Mouse (Mus musculus) hindbrain, embryonic 10.5 days (tissue): ENCODE measurements around the gene Dennd1a. TPM values are rescaled to one million over a fixed set of nuclear protein-coding genes. Genes with fewer than 3 reads are reported as not detected.

Source experiments
- DNase-seq: peaks from one replicate; pipeline ENCODE4 v3.0.0-alpha.2; 2017; ENCODE audit warnings: low spot score
- H3K27ac ChIP-seq: fragments of 300-500 bp; sonication (generic); 2 replicates; pipeline ENCODE4 v1.5.1; 2016; ENCODE audit warnings: mild to moderate bottlenecking, moderate library complexity
- H3K27me3 ChIP-seq: fragments of 300-500 bp; sonication (generic); 2 replicates; pipeline ENCODE4 v1.6.1; 2016; ENCODE audit warnings: mild to moderate bottlenecking; ENCODE audit not compliant: poor library complexity, insufficient read depth, severe bottlenecking
- H3K36me3 ChIP-seq: fragments of 300-500 bp; sonication (generic); 2 replicates; pipeline ENCODE4 v1.6.1; 2016; ENCODE audit warnings: mild to moderate bottlenecking, moderate library complexity
- H3K4me1 ChIP-seq: fragments of 300-500 bp; sonication (generic); replicated peaks from 2 replicates; pipeline ENCODE4 v1.6.1; 2016; ENCODE audit warnings: mild to moderate bottlenecking
- H3K4me3 ChIP-seq: fragments of 300-500 bp; sonication (generic); 2 replicates; pipeline ENCODE4 v1.5.1; 2016; ENCODE audit warnings: mild to moderate bottlenecking, moderate library complexity
- H3K9me3 ChIP-seq: fragments of 300-500 bp; sonication (generic); 2 replicates; pipeline ENCODE4 v1.6.1; 2016; ENCODE audit warnings: mild to moderate bottlenecking, moderate library complexity
- WGBS: fragments of 180-500 bp; shearing (Covaris S2); methylation state at CpG from one replicate; pipeline ENCODE4 v1.1.7; 2016; 5-methylcytosine and 5-hydroxymethylcytosine counted together
- polyA plus RNA-seq: library from polyadenylated mRNA; unstranded; fragments of >200 nt; fragmentation: Nextera tagmentation; extraction: Ambion mirVana; gene quantifications from 2 replicates; pipeline ENCODE4 v1.2.1, GENCODE M21; 2016

Gene Dennd1a
- polyA plus RNA-seq, 1 experiment from 2014 or later = 11.7 TPM

DNA sequence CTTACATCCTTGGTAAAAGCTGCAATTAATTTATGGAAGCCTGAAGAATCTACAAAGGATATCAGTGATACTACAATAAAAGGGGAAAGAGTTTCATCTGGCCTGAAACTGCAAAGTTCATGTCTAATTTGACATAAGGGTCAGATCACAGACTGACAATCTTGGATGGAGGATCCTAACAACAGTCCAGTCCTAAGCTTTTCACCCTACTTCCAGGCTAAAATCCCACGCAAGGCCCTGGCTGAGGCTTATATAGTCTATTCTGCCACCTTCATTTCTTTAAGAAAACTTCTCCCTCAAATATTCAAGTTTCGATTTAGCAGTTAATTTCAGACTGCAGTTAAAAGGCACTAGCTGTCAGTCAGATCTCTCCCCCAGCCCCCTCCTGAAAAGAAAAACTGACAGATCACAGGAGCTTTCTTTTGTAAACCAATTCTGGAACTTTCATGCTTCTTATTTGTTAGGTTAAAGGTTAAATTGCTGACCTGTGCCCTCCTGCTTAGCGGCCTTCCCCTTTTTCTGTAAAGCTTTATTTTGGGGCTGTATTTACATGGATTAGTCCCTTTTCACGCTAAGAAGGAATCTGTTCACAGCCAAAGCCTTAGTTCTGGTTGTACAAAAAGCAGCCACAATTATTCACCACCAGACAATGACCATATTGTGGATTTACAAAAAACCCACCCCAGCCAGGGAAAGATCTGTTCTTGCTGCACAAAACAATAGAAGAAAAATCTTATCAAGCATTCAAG lies 66.3 kb downstream of the Dennd1a start:
- Histone ChIP-seq H3K9me3 (no peaks in the 10 kb centered on the region), H3K27ac (no peak overlapping the region), H3K4me1 (peaks cover 19% of the 10 kb centered on the region), H3K36me3 (no peaks in the 10 kb centered on the region), H3K4me3 (no peak overlapping the region), H3K27me3 (peaks cover 95% of the 10 kb centered on the region)
- DNase-seq = peak; percentile 40
- 7% methylated on average over 4 of the region's 4 CpGs for WGBS

DNA sequence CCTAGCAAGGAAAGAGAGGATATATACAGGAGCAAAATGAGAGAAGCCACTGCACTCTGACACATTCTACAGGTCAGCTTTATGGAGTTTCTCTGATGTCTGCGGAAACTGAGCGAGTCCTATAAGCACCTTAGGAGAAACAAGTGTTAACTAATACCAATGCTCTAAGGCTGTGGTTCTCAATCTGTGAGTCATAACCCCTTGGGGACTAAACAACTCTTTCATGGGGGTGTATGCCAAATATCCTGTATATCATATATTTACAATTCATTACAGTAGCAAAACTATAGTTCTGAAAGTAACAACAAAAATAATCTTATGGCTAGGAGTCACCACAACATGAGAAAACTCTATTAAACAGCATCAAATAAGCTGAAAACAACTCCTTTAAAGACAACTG lies 67.5 kb downstream of the Dennd1a start:
- peaks cover 83% of the 10 kb centered on the region for H3K27me3 ChIP-seq
- DNase-seq = no peak
- no peaks in the 10 kb centered on the region for H3K36me3 ChIP-seq
- H3K27ac ChIP-seq = no peak overlapping the region
- H3K9me3 ChIP-seq = no peaks in the 10 kb centered on the region
- 92% methylated on average over 2 of the region's 2 CpGs for WGBS
- no peak overlapping the region for H3K4me3 ChIP-seq
- H3K4me1 ChIP-seq = peaks cover 19% of the 10 kb centered on the region

DNA sequence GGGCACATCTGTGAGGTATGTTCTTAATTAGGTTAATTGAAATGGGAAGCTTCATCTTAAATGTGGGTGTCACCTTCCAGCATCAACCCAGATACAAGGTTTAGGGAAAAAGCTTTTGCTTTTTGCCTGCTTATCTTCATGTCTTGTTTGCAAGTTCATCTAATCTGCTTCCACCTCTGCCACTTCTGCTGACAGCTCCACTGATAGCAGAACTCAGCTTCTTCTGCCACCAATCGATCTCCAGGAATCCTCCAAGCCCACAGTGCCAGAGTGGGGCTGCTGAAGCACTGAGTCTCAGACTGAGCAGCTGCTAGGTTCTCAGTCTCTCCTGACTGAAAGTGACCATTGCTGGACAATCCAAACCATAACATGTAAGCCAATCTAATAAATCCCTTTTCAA lies 74.1 kb downstream of the Dennd1a start:
- no peaks in the 10 kb centered on the region for H3K4me1 ChIP-seq
- H3K27me3 ChIP-seq = peaks cover 58% of the 10 kb centered on the region
- no peaks in the 10 kb centered on the region for H3K36me3 ChIP-seq
- no peak for DNase-seq
- 0 out of 2 replicates have a peak, but pooled peaks cover 3% of the 10 kb centered on the region for H3K9me3 ChIP-seq
- WGBS = 76% methylated on average over 1 of the region's 1 CpGs
- no peak overlapping the region for H3K4me3 ChIP-seq
- H3K27ac ChIP-seq = no peak overlapping the region

DNA sequence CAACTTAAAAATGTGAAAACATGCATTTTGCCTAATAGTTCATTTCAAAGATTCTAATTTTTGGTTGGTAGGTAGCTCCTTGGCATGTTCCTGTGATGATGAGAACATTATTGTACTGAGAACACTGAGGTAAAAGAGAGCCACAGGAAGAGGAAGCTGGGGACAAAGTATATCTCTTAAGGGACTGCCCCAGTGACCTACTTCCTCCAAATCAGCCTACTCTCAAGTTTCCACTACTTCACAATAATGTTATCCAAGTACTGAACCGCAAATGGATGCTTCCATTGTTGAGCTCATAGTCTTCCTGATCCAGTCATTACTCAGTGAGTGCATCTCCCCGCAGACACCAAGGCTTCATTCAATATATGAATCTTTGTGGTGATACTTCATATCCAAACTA lies 75.8 kb downstream of the Dennd1a start:
- Histone ChIP-seq H3K4me1 (no peaks in the 10 kb centered on the region), H3K27me3 (peaks cover 42% of the 10 kb centered on the region), H3K36me3 (no peaks in the 10 kb centered on the region), H3K9me3 (0 out of 2 replicates have a peak, but pooled peaks cover 3% of the 10 kb centered on the region), H3K4me3 (no peak overlapping the region), H3K27ac (no peak overlapping the region)
- 92% methylated on average over 2 of the region's 2 CpGs for WGBS
- no peak for DNase-seq

DNA sequence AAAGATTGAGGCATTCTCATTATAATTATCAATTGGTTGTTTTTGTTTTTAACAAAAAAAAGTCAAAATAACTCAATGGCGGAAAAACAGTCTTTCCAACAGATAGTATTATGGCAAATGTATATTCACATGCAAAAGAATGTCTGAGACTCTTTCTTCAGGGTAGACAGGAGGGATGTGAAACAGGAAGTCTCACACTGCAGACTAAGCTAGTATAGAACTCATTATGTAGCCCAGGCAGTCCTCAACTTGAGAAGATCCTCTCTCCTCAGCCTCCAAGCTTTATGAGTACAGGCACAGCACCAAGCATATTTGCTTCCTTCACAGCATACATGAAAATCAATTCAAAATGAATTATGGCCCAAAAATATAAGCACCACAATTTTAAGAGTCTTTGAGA lies 79.4 kb downstream of the Dennd1a start:
- WGBS = 96% methylated on average over 1 of the region's 1 CpGs
- Histone ChIP-seq H3K27me3 (peaks cover 21% of the 10 kb centered on the region), H3K27ac (no peak overlapping the region), H3K4me1 (no peaks in the 10 kb centered on the region), H3K4me3 (no peak overlapping the region), H3K36me3 (no peaks in the 10 kb centered on the region), H3K9me3 (0 out of 2 replicates have a peak, but pooled peaks cover 3% of the 10 kb centered on the region)
- DNase-seq = no peak

- H3K36me3 ChIP-seq = no peaks in the 10 kb centered on the region
- no peaks in the 10 kb centered on the region for H3K4me1 ChIP-seq
- no peak for DNase-seq
- H3K4me3 ChIP-seq = no peak overlapping the region
- peaks cover 4% of the 10 kb centered on the region; the same call in 1 of the 2 replicates for H3K27me3 ChIP-seq
- 81% methylated on average over 5 of the region's 5 CpGs for WGBS
- H3K9me3 ChIP-seq = 0 out of 2 replicates have a peak, but pooled peaks cover 3% of the 10 kb centered on the region
- H3K27ac ChIP-seq = no peak overlapping the region
Measured at GRCm38 (mm10) chr2:38205281-38205680, 81.9 kb downstream of the Dennd1a start.

DNA sequence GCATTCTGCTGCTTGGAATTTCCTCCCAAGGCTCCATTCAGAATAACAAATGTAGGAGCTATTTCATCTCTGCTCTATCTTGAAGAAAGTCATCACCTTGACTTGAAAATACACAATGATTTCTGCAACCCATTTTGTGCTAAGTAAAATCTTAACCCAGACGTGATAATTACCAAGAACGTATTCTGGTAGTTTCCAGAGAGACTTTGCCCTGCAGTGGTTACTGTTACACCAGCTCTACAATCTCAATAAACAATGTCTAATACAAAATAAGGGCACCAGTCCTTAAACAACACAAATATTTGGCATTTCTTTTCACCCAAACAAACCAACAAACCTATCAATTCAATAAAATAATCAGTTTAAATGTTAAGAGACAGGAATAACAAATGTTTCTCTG lies 82.5 kb downstream of the Dennd1a start:
- H3K27ac ChIP-seq = no peak overlapping the region
- H3K27me3 ChIP-seq = no peaks in the 10 kb centered on the region
- 85% methylated on average over 2 of the region's 2 CpGs for WGBS
- no peak for DNase-seq
- H3K4me1 ChIP-seq = no peaks in the 10 kb centered on the region
- no peak overlapping the region for H3K4me3 ChIP-seq
- 0 out of 2 replicates have a peak, but pooled peaks cover 3% of the 10 kb centered on the region for H3K9me3 ChIP-seq
- H3K36me3 ChIP-seq = no peaks in the 10 kb centered on the region

DNA sequence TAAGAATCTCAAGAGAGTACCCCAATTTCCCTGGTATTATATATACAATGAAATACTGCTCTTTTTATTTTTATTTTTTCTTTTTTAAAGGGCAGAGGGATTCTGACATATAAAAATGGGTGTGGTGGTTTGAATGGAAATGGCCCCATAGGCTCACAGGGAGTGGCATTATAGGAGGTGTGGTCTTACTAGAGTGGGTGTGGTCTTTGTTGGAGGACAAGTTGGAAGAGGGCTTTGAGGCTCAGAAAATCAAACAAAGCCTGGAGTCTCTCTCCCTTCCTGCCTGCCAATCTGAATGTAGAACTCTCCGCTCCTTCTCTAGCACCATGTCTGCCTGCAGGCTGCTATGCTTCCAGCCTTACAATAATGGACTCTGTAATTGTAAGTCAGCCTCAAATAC lies 89.1 kb downstream of the Dennd1a start:
- WGBS = 70% methylated on average over 1 of the region's 1 CpGs
- no peak overlapping the region for H3K27ac ChIP-seq
- H3K27me3 ChIP-seq = no peaks in the 10 kb centered on the region
- no peaks in the 10 kb centered on the region for H3K9me3 ChIP-seq
- H3K4me1 ChIP-seq = 0 out of 2 replicates have a peak, but pooled peaks cover 6% of the 10 kb centered on the region
- no peaks in the 10 kb centered on the region for H3K36me3 ChIP-seq
- DNase-seq = no peak
- H3K4me3 ChIP-seq = no peak overlapping the region

DNA sequence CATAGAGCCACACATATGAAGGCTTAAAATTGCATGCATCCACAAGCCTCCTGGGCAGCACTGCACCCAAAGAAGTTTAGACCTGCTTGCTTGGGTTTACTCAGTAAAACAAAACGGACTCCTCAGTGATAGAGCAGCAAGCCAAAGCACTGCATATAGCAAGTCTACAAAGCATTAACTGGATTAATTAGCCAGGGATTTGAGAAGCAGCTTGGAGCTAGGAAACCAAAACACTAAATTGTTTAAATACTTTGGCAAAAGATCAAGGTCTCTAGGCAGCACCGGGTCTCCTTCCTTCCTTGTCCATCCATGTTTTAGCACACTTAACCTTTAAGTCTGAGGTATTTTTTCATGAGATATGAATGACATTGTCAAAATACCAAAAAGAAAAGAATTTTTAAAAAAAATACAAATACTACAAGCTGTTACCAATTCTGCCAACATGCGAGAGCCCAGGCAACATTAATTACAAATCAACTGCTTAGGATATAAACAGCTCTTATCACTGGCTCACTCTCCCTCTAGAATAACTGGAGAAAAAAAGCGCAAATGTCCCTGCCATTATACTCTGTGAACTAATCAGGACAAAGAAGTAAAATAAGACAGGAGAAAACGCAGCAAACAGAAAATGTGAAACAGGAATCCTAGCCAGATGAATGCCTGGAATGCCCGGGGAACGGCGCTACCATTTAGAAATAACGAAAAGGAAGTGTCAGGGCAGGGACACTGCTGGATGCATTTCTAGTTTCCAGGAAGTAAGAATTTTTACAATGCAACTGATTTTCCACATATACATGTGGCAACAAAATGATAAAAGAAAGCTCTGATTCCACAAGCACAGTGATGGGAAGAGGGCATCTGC lies 90.8 kb downstream of the Dennd1a start:
- DNase-seq = no peak
- Histone ChIP-seq H3K4me3 (no peak overlapping the region), H3K9me3 (no peaks in the 10 kb centered on the region), H3K4me1 (0 out of 2 replicates have a peak, but pooled peaks cover 6% of the 10 kb centered on the region), H3K36me3 (no peaks in the 10 kb centered on the region), H3K27me3 (no peaks in the 10 kb centered on the region), H3K27ac (no peak overlapping the region)
- 67% methylated on average over 9 of the region's 9 CpGs for WGBS

GRCm38 (mm10) chr2:38192007-38192406 lies 95.2 kb downstream of the Dennd1a start:
- Histone ChIP-seq H3K27me3 (no peaks in the 10 kb centered on the region; the same call in 1 of the 2 replicates), H3K4me1 (0 out of 2 replicates have a peak, but pooled peaks cover 2% of the 10 kb centered on the region), H3K9me3 (no peaks in the 10 kb centered on the region), H3K36me3 (no peaks in the 10 kb centered on the region), H3K27ac (no peak overlapping the region), H3K4me3 (no peak overlapping the region)
- DNase-seq = no peak
- WGBS = 94% methylated on average over 1 of the region's 1 CpGs

GRCm38 (mm10) chr2:38191601-38192000 lies 95.6 kb downstream of the Dennd1a start:
- no peak overlapping the region for H3K27ac ChIP-seq
- no peak overlapping the region for H3K4me3 ChIP-seq
- H3K27me3 ChIP-seq = no peaks in the 10 kb centered on the region; the same call in 1 of the 2 replicates
- no peaks in the 10 kb centered on the region for H3K36me3 ChIP-seq
- no peak for DNase-seq
- H3K9me3 ChIP-seq = no peaks in the 10 kb centered on the region
- 0 out of 2 replicates have a peak, but pooled peaks cover 2% of the 10 kb centered on the region for H3K4me1 ChIP-seq

GRCm38 (mm10) chr2:38186438-38186837 lies 100.8 kb downstream of the Dennd1a start:
- 74% methylated on average over 2 of the region's 2 CpGs for WGBS
- Histone ChIP-seq H3K4me1 (peaks cover 21% of the 10 kb centered on the region), H3K36me3 (no peaks in the 10 kb centered on the region), H3K27ac (no peak overlapping the region), H3K4me3 (no peak overlapping the region), H3K9me3 (no peaks in the 10 kb centered on the region), H3K27me3 (no peaks in the 10 kb centered on the region; the same call in 1 of the 2 replicates)
- no peak for DNase-seq

- Histone ChIP-seq H3K27me3 (no peaks in the 10 kb centered on the region; the same call in 1 of the 2 replicates), H3K4me1 (peaks cover 21% of the 10 kb centered on the region), H3K27ac (no peak overlapping the region), H3K4me3 (no peak overlapping the region), H3K9me3 (no peaks in the 10 kb centered on the region), H3K36me3 (no peaks in the 10 kb centered on the region)
- WGBS = 90% methylated on average over 3 of the region's 3 CpGs
- no peak for DNase-seq
Measured at GRCm38 (mm10) chr2:38184977-38185376, 102.2 kb downstream of the Dennd1a start.
